Mouse (Mus musculus): ENCODE results near the gene Tgfbi. TPM values are rescaled to one million over a fixed set of nuclear protein-coding genes. Genes with fewer than 3 reads are reported as not detected.

Tgfbi gene
- polyA plus RNA-seq, 1 experiment from 2014 or later: 116 TPM

GRCm38 (mm10) chr13:56644031-56644430 is 34.7 kb downstream of the Tgfbi start:
- 63% methylated on average over 3 of the region's 3 CpGs for WGBS
- no peaks in the 10 kb centered on the region for H3K27me3 ChIP-seq (ENCODE audit: insufficient read depth, low read length)
- H3K27ac ChIP-seq: no peak overlapping the region
- ATAC-seq (replicated peaks; ENCODE audit: low FRiP score, low read depth) (no peak), DNase-seq (ENCODE audit: low spot score) (peak; percentile 83)
- no peaks in the 10 kb centered on the region for H3K36me3 ChIP-seq (ENCODE audit: insufficient read depth, low read length)
- no peak overlapping the region for H3K4me3 ChIP-seq (replicated peaks; ENCODE audit: low read depth, low read length)
- no peak for TF ChIP-seq CTCF (IDR thresholded peaks at IDR 0.05; ENCODE audit: low read depth)
- H3K4me2 ChIP-seq (ENCODE audit: low read length): no peak overlapping the region
- no peaks in the 10 kb centered on the region for H3K9me3 ChIP-seq (replicated peaks; ENCODE audit: low read length)
- no peak overlapping the region for H3K9ac ChIP-seq (ENCODE audit: low read depth, low read length)
- peaks cover 9% of the 10 kb centered on the region; the same call in 1 of the 2 replicates for H3K4me1 ChIP-seq (replicated peaks; ENCODE audit: insufficient read depth, low read length)

GRCm38 (mm10) chr13:56645744-56646143 is 36.4 kb downstream of the Tgfbi start:
- Histone ChIP-seq H3K27ac (no peak overlapping the region), H3K4me1 (replicated peaks; ENCODE audit: insufficient read depth, low read length) (peaks cover 9% of the 10 kb centered on the region; the same call in 1 of the 2 replicates), H3K9me3 (replicated peaks; ENCODE audit: low read length) (no peaks in the 10 kb centered on the region), H3K36me3 (ENCODE audit: insufficient read depth, low read length) (no peaks in the 10 kb centered on the region), H3K27me3 (ENCODE audit: insufficient read depth, low read length) (no peaks in the 10 kb centered on the region), H3K4me3 (replicated peaks; ENCODE audit: low read depth, low read length) (no peak overlapping the region), H3K9ac (ENCODE audit: low read depth, low read length) (no peak overlapping the region), H3K4me2 (ENCODE audit: low read length) (no peak overlapping the region)
- DNase-seq (ENCODE audit: low spot score) (no peak), ATAC-seq (replicated peaks; ENCODE audit: low FRiP score, low read depth) (no peak; the same call in 1 of the 2 replicates)
- 69% methylated on average over 6 of the region's 6 CpGs for WGBS
- TF ChIP-seq CTCF (IDR thresholded peaks at IDR 0.05; ENCODE audit: low read depth): no peak

GRCm38 (mm10) chr13:56647597-56648405 is 38.5 kb downstream of the Tgfbi start:
- no peak for TF ChIP-seq CTCF (IDR thresholded peaks at IDR 0.05; ENCODE audit: low read depth)
- Histone ChIP-seq H3K9ac (ENCODE audit: low read depth, low read length) (no peak overlapping the region), H3K9me3 (replicated peaks; ENCODE audit: low read length) (no peaks in the 10 kb centered on the region), H3K4me3 (replicated peaks; ENCODE audit: low read depth, low read length) (no peak overlapping the region), H3K4me1 (replicated peaks; ENCODE audit: insufficient read depth, low read length) (peaks cover 9% of the 10 kb centered on the region), H3K4me2 (ENCODE audit: low read length) (no peak overlapping the region), H3K27ac (peak overlapping the region; percentile 20), H3K27me3 (ENCODE audit: insufficient read depth, low read length) (no peaks in the 10 kb centered on the region), H3K36me3 (ENCODE audit: insufficient read depth, low read length) (no peaks in the 10 kb centered on the region)
- DNase-seq (ENCODE audit: low spot score): peak; percentile 81
- 69% methylated on average over 10 of the region's 10 CpGs for WGBS
- ATAC-seq (replicated peaks; ENCODE audit: low FRiP score, low read depth): no peak

- H3K4me3 ChIP-seq (replicated peaks; ENCODE audit: low read depth, low read length): no peak overlapping the region
- H3K9me3 ChIP-seq (replicated peaks; ENCODE audit: low read length): no peaks in the 10 kb centered on the region
- DNase-seq (ENCODE audit: low spot score): no peak
- TF ChIP-seq CTCF (IDR thresholded peaks at IDR 0.05; ENCODE audit: low read depth): no peak
- H3K9ac ChIP-seq (ENCODE audit: low read depth, low read length): no peak overlapping the region
- no peaks in the 10 kb centered on the region for H3K27me3 ChIP-seq (ENCODE audit: insufficient read depth, low read length)
- no peak overlapping the region for H3K4me2 ChIP-seq (ENCODE audit: low read length)
- peaks cover 9% of the 10 kb centered on the region for H3K4me1 ChIP-seq (replicated peaks; ENCODE audit: insufficient read depth, low read length)
- 67% methylated on average over 2 of the region's 2 CpGs for WGBS
- no peak for ATAC-seq (replicated peaks; ENCODE audit: low FRiP score, low read depth)
- H3K36me3 ChIP-seq (ENCODE audit: insufficient read depth, low read length): no peaks in the 10 kb centered on the region
- no peak overlapping the region for H3K27ac ChIP-seq
These were observed 40.7 kb downstream of the Tgfbi start for GRCm38 (mm10) chr13:56650020-56650419.

GRCm38 (mm10) chr13:56652381-56652780 is 43.1 kb downstream of the Tgfbi start:
- Histone ChIP-seq H3K4me3 (replicated peaks; ENCODE audit: low read depth, low read length) (no peak overlapping the region), H3K9me3 (replicated peaks; ENCODE audit: low read length) (no peaks in the 10 kb centered on the region), H3K4me2 (ENCODE audit: low read length) (no peak overlapping the region), H3K4me1 (replicated peaks; ENCODE audit: insufficient read depth, low read length) (peaks cover 9% of the 10 kb centered on the region), H3K36me3 (ENCODE audit: insufficient read depth, low read length) (no peaks in the 10 kb centered on the region), H3K27me3 (ENCODE audit: insufficient read depth, low read length) (no peaks in the 10 kb centered on the region), H3K27ac (0 out of 2 replicates have a peak overlapping the region, but pooled peaks have one; percentile 1), H3K9ac (ENCODE audit: low read depth, low read length) (no peak overlapping the region)
- TF ChIP-seq CTCF (IDR thresholded peaks at IDR 0.05; ENCODE audit: low read depth): no peak
- ATAC-seq (replicated peaks; ENCODE audit: low FRiP score, low read depth): no peak
- 23% methylated on average over 8 of the region's 8 CpGs for WGBS
- peak; percentile 73 for DNase-seq (ENCODE audit: low spot score)

- Histone ChIP-seq H3K4me3 (replicated peaks; ENCODE audit: low read depth, low read length) (no peak overlapping the region), H3K27ac (no peak overlapping the region), H3K4me2 (ENCODE audit: low read length) (no peak overlapping the region), H3K9me3 (replicated peaks; ENCODE audit: low read length) (no peaks in the 10 kb centered on the region), H3K27me3 (ENCODE audit: insufficient read depth, low read length) (no peaks in the 10 kb centered on the region), H3K4me1 (replicated peaks; ENCODE audit: insufficient read depth, low read length) (no peaks in the 10 kb centered on the region; the same call in none of the 2 replicates), H3K36me3 (ENCODE audit: insufficient read depth, low read length) (no peaks in the 10 kb centered on the region), H3K9ac (ENCODE audit: low read depth, low read length) (no peak overlapping the region)
- TF ChIP-seq CTCF (IDR thresholded peaks at IDR 0.05; ENCODE audit: low read depth): no peak
- no peak for ATAC-seq (replicated peaks; ENCODE audit: low FRiP score, low read depth)
- DNase-seq (ENCODE audit: low spot score): no peak
- WGBS: 63% methylated on average over 5 of the region's 5 CpGs
These were observed 44.9 kb downstream of the Tgfbi start for GRCm38 (mm10) chr13:56654176-56654575.
